Mouse (Mus musculus): ENCODE data around the gene Mfn2. TPM values are rescaled to one million over a fixed set of nuclear protein-coding genes. Genes with fewer than 3 reads are reported as not detected.

Gene Mfn2
- polyA plus RNA-seq, 1 experiment: 46.7 TPM

DNA sequence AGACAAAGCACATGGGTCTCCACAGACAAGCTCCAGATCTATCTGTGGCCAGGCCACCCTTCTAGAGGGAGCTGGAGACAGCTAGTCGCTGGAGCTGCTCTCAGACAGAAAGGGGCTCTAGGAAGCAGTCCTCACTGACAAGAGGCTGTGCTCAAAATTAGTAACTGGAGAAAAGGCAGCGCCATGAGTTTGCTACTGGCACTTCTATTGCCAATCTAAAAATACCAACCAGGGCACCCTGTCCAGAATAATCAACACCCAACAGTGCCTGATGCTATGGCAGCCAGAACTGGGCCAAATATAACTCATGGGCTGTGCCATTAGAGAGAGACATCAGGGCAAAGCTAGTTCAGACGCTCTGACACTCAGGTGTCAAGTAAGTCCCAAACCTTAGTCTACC lies 7.2 kb downstream of the Mfn2 start:
- H3K79me3 ChIP-seq (ENCODE audit: low read depth): peaks cover 4% of the 10 kb centered on the region
- TF ChIP-seq CEBPB (IDR thresholded peaks at IDR 0.05; ENCODE audit: low read depth) (no peak), USF1 (IDR thresholded peaks at IDR 0.05; ENCODE audit: low read depth) (no peak), MYOD1 (IDR thresholded peaks at IDR 0.05; ENCODE audit: control insufficient read depth, insufficient read length, low read depth) (no peak), MYOG (IDR thresholded peaks at IDR 0.05; ENCODE audit: control insufficient read depth, extremely low read depth, insufficient read length) (no peak), MAX (IDR thresholded peaks at IDR 0.05) (no peak), FOSL1 (IDR thresholded peaks at IDR 0.05; ENCODE audit: insufficient read depth, low read length, poor library complexity, severe bottlenecking) (no peak), CTCF (IDR thresholded peaks at IDR 0.05; ENCODE audit: control insufficient read depth, insufficient read depth, insufficient read length) (no peak)
- no peak overlapping the region for H3ac ChIP-seq (ENCODE audit: control insufficient read depth, insufficient read length, low read depth)
- H3K4me3 ChIP-seq (ENCODE audit: insufficient read depth, poor library complexity, severe bottlenecking): no peak overlapping the region
- H3K27me3 ChIP-seq (ENCODE audit: control insufficient read depth, insufficient read depth, insufficient read length): no peaks in the 10 kb centered on the region
- H3K36me3 ChIP-seq (ENCODE audit: control insufficient read depth, insufficient read depth): peaks cover 72% of the 10 kb centered on the region
- H3K79me2 ChIP-seq (ENCODE audit: control insufficient read depth, insufficient read depth): peaks cover 44% of the 10 kb centered on the region

GRCm38 (mm10) chr4:147896411-147896810 lies 8.1 kb downstream of the Mfn2 start:
- Histone ChIP-seq H3K36me3 (ENCODE audit: control insufficient read depth, insufficient read depth) (peaks cover 74% of the 10 kb centered on the region), H3K4me3 (ENCODE audit: insufficient read depth, poor library complexity, severe bottlenecking) (no peak overlapping the region)

GRCm38 (mm10) chr4:147895815-147896330 lies 8.6 kb downstream of the Mfn2 start:
- H3K79me2 ChIP-seq (ENCODE audit: control insufficient read depth, insufficient read depth): peaks cover 31% of the 10 kb centered on the region
- H3K4me3 ChIP-seq (ENCODE audit: insufficient read depth, poor library complexity, severe bottlenecking): no peak overlapping the region
- TF ChIP-seq MAX (IDR thresholded peaks at IDR 0.05) (no peak), CTCF (IDR thresholded peaks at IDR 0.05; ENCODE audit: control insufficient read depth, insufficient read depth, insufficient read length) (no peak), MYOG (IDR thresholded peaks at IDR 0.05; ENCODE audit: control insufficient read depth, extremely low read depth, insufficient read length) (no peak), USF1 (IDR thresholded peaks at IDR 0.05; ENCODE audit: low read depth) (no peak), FOSL1 (IDR thresholded peaks at IDR 0.05; ENCODE audit: insufficient read depth, low read length, poor library complexity, severe bottlenecking) (no peak), MYOD1 (IDR thresholded peaks at IDR 0.05; ENCODE audit: control insufficient read depth, insufficient read length, low read depth) (no peak), CEBPB (IDR thresholded peaks at IDR 0.05; ENCODE audit: low read depth) (no peak)
- no peak overlapping the region for H3ac ChIP-seq (ENCODE audit: control insufficient read depth, insufficient read length, low read depth)
- H3K36me3 ChIP-seq (ENCODE audit: control insufficient read depth, insufficient read depth): peaks cover 71% of the 10 kb centered on the region
- H3K27me3 ChIP-seq (ENCODE audit: control insufficient read depth, insufficient read depth, insufficient read length): no peaks in the 10 kb centered on the region
- no peaks in the 10 kb centered on the region for H3K79me3 ChIP-seq (ENCODE audit: low read depth)

More at GRCm38 (mm10) chr4:147896411-147896810, 8.1 kb downstream of the Mfn2 start:
- Histone ChIP-seq H3K79me2 (ENCODE audit: control insufficient read depth, insufficient read depth) (peaks cover 35% of the 10 kb centered on the region), H3ac (ENCODE audit: control insufficient read depth, insufficient read length, low read depth) (no peak overlapping the region), H3K79me3 (ENCODE audit: low read depth) (no peaks in the 10 kb centered on the region), H3K27me3 (ENCODE audit: control insufficient read depth, insufficient read depth, insufficient read length) (no peaks in the 10 kb centered on the region)
- TF ChIP-seq USF1 (IDR thresholded peaks at IDR 0.05; ENCODE audit: low read depth): no peak
- no peak for TF ChIP-seq MYOD1 (IDR thresholded peaks at IDR 0.05; ENCODE audit: control insufficient read depth, insufficient read length, low read depth)
- TF ChIP-seq CTCF (IDR thresholded peaks at IDR 0.05; ENCODE audit: control insufficient read depth, insufficient read depth, insufficient read length): no peak
- TF ChIP-seq MAX (IDR thresholded peaks at IDR 0.05): no peak
- no peak for TF ChIP-seq MYOG (IDR thresholded peaks at IDR 0.05; ENCODE audit: control insufficient read depth, extremely low read depth, insufficient read length)
- TF ChIP-seq FOSL1 (IDR thresholded peaks at IDR 0.05; ENCODE audit: insufficient read depth, low read length, poor library complexity, severe bottlenecking): no peak
- TF ChIP-seq CEBPB (IDR thresholded peaks at IDR 0.05; ENCODE audit: low read depth): no peak

GRCm38 (mm10) chr4:147890341-147890740 lies 14.2 kb downstream of the Mfn2 start:
- TF ChIP-seq CTCF (IDR thresholded peaks at IDR 0.05; ENCODE audit: control insufficient read depth, insufficient read depth, insufficient read length): no peak
- no peak for TF ChIP-seq MAX (IDR thresholded peaks at IDR 0.05)
- TF ChIP-seq MYOD1 (IDR thresholded peaks at IDR 0.05; ENCODE audit: control insufficient read depth, insufficient read length, low read depth): no peak
- TF ChIP-seq MYOG (IDR thresholded peaks at IDR 0.05; ENCODE audit: control insufficient read depth, extremely low read depth, insufficient read length): no peak
- no peak for TF ChIP-seq CEBPB (IDR thresholded peaks at IDR 0.05; ENCODE audit: low read depth)
- no peak for TF ChIP-seq FOSL1 (IDR thresholded peaks at IDR 0.05; ENCODE audit: insufficient read depth, low read length, poor library complexity, severe bottlenecking)
- TF ChIP-seq USF1 (IDR thresholded peaks at IDR 0.05; ENCODE audit: low read depth): no peak
- H3ac ChIP-seq (ENCODE audit: control insufficient read depth, insufficient read length, low read depth): no peak overlapping the region
- H3K79me3 ChIP-seq (ENCODE audit: low read depth): no peaks in the 10 kb centered on the region
- H3K79me2 ChIP-seq (ENCODE audit: control insufficient read depth, insufficient read depth): no peaks in the 10 kb centered on the region
- no peaks in the 10 kb centered on the region for H3K27me3 ChIP-seq (ENCODE audit: control insufficient read depth, insufficient read depth, insufficient read length)
- no peak overlapping the region for H3K4me3 ChIP-seq (ENCODE audit: insufficient read depth, poor library complexity, severe bottlenecking)
- H3K36me3 ChIP-seq (ENCODE audit: control insufficient read depth, insufficient read depth): peaks cover 58% of the 10 kb centered on the region

GRCm38 (mm10) chr4:147888237-147888636 lies 16.3 kb downstream of the Mfn2 start:
- Histone ChIP-seq H3K36me3 (ENCODE audit: control insufficient read depth, insufficient read depth) (peaks cover 70% of the 10 kb centered on the region), H3K4me3 (ENCODE audit: insufficient read depth, poor library complexity, severe bottlenecking) (no peak overlapping the region), H3K79me3 (ENCODE audit: low read depth) (no peaks in the 10 kb centered on the region), H3ac (ENCODE audit: control insufficient read depth, insufficient read length, low read depth) (no peak overlapping the region), H3K27me3 (ENCODE audit: control insufficient read depth, insufficient read depth, insufficient read length) (no peaks in the 10 kb centered on the region), H3K79me2 (ENCODE audit: control insufficient read depth, insufficient read depth) (no peaks in the 10 kb centered on the region)
- TF ChIP-seq MYOD1 (IDR thresholded peaks at IDR 0.05; ENCODE audit: control insufficient read depth, insufficient read length, low read depth) (no peak), MYOG (IDR thresholded peaks at IDR 0.05; ENCODE audit: control insufficient read depth, extremely low read depth, insufficient read length) (no peak), CTCF (IDR thresholded peaks at IDR 0.05; ENCODE audit: control insufficient read depth, insufficient read depth, insufficient read length) (no peak), FOSL1 (IDR thresholded peaks at IDR 0.05; ENCODE audit: insufficient read depth, low read length, poor library complexity, severe bottlenecking) (no peak), MAX (IDR thresholded peaks at IDR 0.05) (no peak), USF1 (IDR thresholded peaks at IDR 0.05; ENCODE audit: low read depth) (no peak), CEBPB (IDR thresholded peaks at IDR 0.05; ENCODE audit: low read depth) (no peak)

Data from C2C12 (cell line).